Mouse (Mus musculus) CH12F3 (cell line): Measurements from ENCODE around the gene Ezh1.

Experiments
- in situ Hi-C: fragments of 300-500 bp; cut with MboI; formaldehyde crosslinking; loops from 2 replicates; pipeline ENCODE4 v1.14.3; 2020; ENCODE audit warnings: low sequenced_read_pairs

Gene Ezh1

DNA sequence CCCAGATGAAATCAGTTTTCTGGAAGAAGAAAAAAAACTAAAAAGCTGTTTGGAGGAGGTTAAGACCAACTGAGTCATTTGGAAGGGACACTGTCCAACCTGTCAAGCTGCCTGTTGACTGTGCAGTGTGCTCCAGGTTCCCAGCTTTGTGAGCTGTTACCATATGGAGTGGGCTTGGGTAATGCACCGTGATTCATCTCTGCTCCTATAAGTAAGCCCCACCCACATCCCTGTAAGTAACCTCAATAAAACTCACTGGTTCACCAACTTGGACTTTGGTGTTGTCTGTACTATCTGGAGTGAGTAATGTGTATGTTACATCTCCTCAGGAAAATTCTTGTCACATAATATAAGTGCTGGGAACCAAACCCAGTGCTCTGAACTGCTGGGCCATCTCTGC lies 73.4 kb downstream of the Ezh1 start:
- in situ Hi-C loops, result no loop called here

DNA sequence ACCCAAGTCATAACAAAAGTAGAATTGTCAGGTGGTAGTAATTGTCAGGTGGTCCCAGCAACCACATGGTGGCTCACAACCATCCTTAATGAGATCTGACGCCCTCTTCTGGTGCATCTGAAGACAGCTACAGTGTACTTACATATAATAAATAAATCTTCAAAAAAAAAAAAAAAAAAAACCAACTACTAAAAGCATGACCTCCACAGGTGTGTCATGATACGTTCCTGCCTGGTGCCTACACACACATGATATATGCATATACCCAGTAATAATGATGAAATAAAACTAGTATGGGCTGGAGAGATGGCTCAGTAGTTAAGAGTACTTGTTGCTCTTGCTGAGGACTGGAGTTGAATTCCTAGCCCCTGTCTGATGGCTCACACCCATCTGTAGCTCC lies 75.2 kb downstream of the Ezh1 start:
- in situ Hi-C loops, result no loop called here

DNA sequence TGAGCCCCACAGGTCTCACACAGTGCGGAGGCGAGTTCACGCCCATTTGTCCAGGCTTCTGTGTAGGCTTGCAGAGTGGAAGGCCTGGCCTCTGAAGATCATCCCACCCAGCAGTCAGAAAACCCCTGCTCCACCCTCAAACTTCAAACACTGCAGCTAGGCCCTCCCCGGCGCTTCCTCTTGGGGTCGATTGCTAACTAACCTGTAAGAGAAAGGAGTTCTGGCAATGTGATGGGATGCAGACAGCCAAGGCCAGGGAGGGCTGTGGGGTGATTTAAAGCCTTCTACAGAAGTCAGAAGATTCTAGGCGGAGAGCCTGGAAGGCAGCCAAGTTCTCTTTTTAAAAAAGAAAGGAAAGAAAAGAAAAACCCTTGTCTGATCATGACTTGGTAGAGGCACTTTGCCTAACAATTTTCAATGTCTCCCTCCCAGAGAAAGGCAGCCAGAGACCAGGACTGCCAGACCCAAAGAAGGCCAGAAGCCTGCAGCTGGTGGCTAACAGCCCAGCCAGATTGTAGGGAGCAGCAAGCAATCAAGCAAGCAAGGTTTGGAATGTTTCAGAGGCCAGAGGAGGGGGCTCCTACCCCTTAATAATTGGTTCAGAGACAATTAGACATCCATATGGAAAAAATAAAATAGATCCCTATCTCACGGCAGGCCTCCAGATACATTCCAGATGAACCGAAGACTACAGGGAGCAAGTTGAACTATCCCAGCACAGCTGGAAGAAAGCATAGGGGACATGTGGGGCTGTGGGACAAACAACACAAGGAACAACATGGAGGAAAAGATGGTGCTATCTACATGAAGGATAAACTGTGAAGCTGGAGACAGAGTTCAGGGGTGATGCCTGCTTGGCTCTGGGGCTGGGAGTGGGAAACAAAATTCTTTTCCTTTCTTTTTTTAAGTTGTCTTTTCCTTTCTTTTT lies 76.8 kb downstream of the Ezh1 start:
- in situ Hi-C loops, result no loop called here

DNA sequence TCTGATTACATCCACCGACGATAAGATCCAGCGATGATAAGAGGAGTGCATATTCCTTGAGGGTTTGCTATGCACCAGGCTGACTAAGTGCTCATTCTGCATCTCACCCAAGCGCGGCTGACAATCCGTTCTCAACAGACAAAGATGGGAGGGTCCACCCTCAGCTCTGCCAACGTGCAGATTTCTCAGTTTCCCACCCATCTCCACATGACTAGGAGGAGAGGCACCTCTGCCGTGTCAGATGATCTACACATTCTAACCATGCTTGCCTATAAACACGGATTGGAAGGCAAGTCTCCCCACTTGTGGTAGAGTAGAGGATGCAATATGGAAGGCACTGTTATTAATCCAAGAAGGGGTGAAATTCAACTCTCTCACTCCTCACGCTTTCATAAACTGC lies 77.5 kb downstream of the Ezh1 start:
- in situ Hi-C loops, result no loop called here

DNA sequence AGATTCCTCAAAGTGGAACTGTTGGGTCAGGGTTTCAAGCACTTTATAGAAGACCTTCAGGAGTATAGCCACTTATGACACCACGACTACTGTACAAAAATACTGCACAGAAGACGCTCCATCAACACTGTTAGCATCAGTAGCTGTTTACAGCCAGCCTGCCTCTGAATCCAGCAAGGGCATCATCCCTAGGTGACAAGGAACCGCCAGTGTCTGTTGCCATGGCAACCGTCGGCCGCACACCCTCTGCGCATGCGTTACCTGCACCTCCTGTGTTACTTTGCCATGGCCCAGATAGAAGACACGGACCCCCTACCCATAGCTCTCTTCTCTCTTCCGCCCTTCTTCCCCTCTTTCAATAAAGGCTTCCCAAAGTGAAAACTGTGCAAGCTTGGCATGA lies 79.9 kb downstream of the Ezh1 start:
- in situ Hi-C loops, result no loop called here

DNA sequence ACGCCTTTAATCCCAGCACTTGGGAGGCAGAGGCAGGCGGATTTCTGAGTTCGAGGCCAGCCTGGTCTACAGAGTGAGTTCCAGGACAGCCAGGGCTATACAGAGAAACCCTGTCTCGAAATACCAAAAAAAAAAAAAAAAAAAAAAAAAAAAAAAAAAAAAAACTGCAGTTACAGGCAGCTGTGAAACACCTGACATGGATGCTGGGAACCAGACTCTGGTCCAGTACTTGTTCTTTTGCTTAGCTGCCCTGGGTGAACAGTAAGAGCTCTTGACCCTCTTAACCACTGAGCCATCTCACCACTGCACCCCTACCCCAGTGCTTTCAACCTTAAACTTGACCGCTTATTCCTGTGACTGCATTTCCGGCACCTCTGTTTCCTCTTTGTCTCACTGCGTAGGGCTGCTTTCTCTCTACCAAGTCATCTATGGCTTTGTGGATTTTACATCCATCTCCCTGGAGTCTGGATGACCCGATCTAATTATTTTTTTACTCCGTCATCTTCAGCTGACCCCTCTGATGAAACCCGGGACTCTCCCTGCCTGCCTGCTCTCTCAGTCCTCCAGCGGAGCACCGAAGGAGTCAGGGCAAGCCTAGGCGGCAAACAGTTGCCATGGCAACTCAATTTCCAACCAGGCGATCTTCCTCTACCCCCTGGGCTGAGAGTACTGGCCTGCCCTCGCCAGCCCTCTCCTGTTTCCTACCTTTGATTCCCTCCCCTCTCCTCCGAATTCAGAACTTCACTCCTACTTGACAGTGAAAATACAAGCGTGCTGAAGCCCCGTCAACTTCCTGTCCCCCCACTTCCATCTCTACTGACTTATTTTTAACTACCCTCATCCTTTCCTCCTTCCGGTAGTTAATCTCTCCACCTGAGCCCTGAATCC lies 82.7 kb downstream of the Ezh1 start:
- in situ Hi-C loops, result no loop called here

DNA sequence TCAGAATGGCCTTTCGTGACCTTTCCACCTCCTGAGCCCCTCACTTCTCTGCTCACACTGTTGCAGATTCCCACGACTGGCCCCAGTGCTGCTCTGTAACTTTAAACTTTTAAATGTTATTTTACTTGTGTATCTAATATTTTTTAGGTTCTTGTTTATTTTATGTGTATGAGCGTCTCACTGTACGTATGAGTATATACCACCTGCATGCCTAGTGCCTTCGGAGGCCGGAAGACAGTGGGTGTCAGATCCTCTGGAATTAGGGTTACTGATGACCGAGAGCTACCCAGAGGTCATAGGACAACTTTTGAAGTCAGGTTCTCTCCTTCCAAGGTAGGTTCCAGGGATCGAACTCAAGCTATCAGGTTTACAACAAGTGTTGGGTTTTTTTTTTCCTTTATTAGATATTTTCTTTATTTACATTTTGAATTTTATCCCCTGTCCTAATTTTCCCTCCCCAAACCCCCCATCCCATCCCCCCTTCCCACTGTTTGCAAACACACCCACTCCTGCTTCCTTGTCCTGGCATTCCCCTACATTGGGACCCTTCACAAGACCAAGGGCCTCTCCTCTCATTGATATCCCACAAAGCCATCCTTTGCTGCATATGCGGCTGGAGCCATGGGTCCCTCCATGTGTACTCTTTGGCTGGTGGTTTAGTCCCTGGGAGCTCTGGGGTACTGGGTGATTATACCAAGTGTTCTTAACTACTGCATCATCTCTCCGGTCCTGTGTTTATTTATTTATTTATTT lies 83.9 kb downstream of the Ezh1 start:
- in situ Hi-C loops, result no loop called here
